Mouse (Mus musculus) MEL (cell line): ENCODE results near the gene March10. TPM values are rescaled to one million over a fixed set of nuclear protein-coding genes. Genes with fewer than 3 reads are reported as not detected.

Source experiments
- DNase-seq: peaks from one replicate; pipeline ENCODE4 v3.0.0; 2011; ENCODE audit warnings: low read depth, low spot score
- H3K27ac ChIP-seq: 2 replicates; pipeline ENCODE4 v1.5.1; 2012; ENCODE audit warnings: low read depth, mild to moderate bottlenecking, control low read depth, low read length, moderate library complexity; ENCODE audit not compliant: control insufficient read depth
- H3K27me3 ChIP-seq, 2 experiments: fragments of 150-350 bp in 1 of 2; sonication (generic) in 1 of 2; 2 replicates each; pipeline ENCODE4 v1.6.1; 2012; ENCODE audit warnings: low read length in 2 of 2, mild to moderate bottlenecking in 2 of 2, improper control_type of control experiment in 1 of 2, moderate library complexity in 1 of 2; ENCODE audit not compliant: insufficient read depth in 2 of 2, control insufficient read depth in 1 of 2
- H3K36me3 ChIP-seq, 2 experiments: 2 replicates each; pipeline ENCODE4 v1.6.1; 2012 to 2014; ENCODE audit warnings: low read length in 2 of 2, improper control_type of control experiment in 1 of 2, inconsistent platforms in 1 of 2, mild to moderate bottlenecking in 1 of 2; ENCODE audit not compliant: insufficient read depth in 2 of 2, control insufficient read depth in 1 of 2
- H3K4me1 ChIP-seq, 2 experiments: fragments of 150-350 bp in 1 of 2; sonication (generic) in 1 of 2; 2 replicates each; pipeline ENCODE4 v1.6.1; 2012; ENCODE audit warnings: low read length in 2 of 2, improper control_type of control experiment in 1 of 2, mild to moderate bottlenecking in 1 of 2; ENCODE audit not compliant: insufficient read depth in 2 of 2, control insufficient read depth in 1 of 2
- H3K4me3 ChIP-seq, 2 experiments: fragments of 150-350 bp in 1 of 2; sonication (generic) in 1 of 2; 2 replicates each; pipeline ENCODE4 v1.5.1; 2012; ENCODE audit warnings: low read depth in 2 of 2, low read length in 2 of 2, mild to moderate bottlenecking in 2 of 2, moderate library complexity in 2 of 2, control low read depth in 1 of 2, improper control_type of control experiment in 1 of 2; ENCODE audit not compliant: control insufficient read depth in 1 of 2, insufficient read depth in 1 of 2
- H3K79me2 ChIP-seq: 2 replicates; pipeline ENCODE4 v1.6.1; 2012; ENCODE audit warnings: mild to moderate bottlenecking, low read length, moderate library complexity; ENCODE audit not compliant: control insufficient read depth, poor library complexity, insufficient read depth
- H3K9ac ChIP-seq: 2 replicates; pipeline ENCODE4 v1.6.1; 2012; ENCODE audit warnings: low read depth, mild to moderate bottlenecking, control low read depth, low read length, moderate library complexity; ENCODE audit not compliant: control insufficient read depth, poor library complexity, severe bottlenecking
- H3K9me3 ChIP-seq: fragments of 150-350 bp; sonication (generic); replicated peaks from 2 replicates; pipeline ENCODE4 v1.6.1; 2012; ENCODE audit warnings: mild to moderate bottlenecking, low read length, improper control_type of control experiment, moderate library complexity; ENCODE audit not compliant: insufficient read depth
- CTCF ChIP-seq, 3 experiments: IDR thresholded peaks in 2 of 3; conservative IDR thresholded peaks in 1 of 3; 2 replicates each; pipeline ENCODE4 v1.5.1; 2011 to 2012; ENCODE audit warnings: low read length in 3 of 3, low read depth in 2 of 3, mild to moderate bottlenecking in 2 of 3, improper control_type of control experiment in 1 of 3, inconsistent platforms in 1 of 3, mixed read lengths in 1 of 3, moderate library complexity in 1 of 3; ENCODE audit not compliant: control insufficient read depth in 1 of 3, insufficient read depth in 1 of 3, poor library complexity in 1 of 3, severe bottlenecking in 1 of 3
- ELF1 ChIP-seq: IDR thresholded peaks from 2 replicates; pipeline ENCODE4 v1.6.1; 2014; ENCODE audit warnings: low read depth, mild to moderate bottlenecking, inconsistent platforms, low read length, improper control_type of control experiment, moderate library complexity
- ETS1 ChIP-seq: IDR thresholded peaks from 2 replicates; pipeline ENCODE4 v1.6.1; 2012; ENCODE audit warnings: low read depth, mild to moderate bottlenecking, inconsistent platforms, low read length, improper control_type of control experiment, moderate library complexity
- GABPA ChIP-seq: IDR thresholded peaks from 2 replicates; pipeline ENCODE4 v1.6.1; 2012; ENCODE audit warnings: low read depth, mild to moderate bottlenecking, inconsistent platforms, low read length, improper control_type of control experiment, moderate library complexity
- KAT2A ChIP-seq: conservative IDR thresholded peaks from 2 replicates; pipeline ENCODE4 v1.6.1; 2012; ENCODE audit warnings: low read depth, low read length, improper control_type of control experiment, inconsistent platforms
- MAX ChIP-seq: IDR thresholded peaks from 2 replicates; pipeline ENCODE4 v1.6.1; 2011; ENCODE audit warnings: low read length, improper control_type of control experiment
- MAZ ChIP-seq: IDR thresholded peaks from 2 replicates; pipeline ENCODE4 v1.6.1; 2012; ENCODE audit warnings: low read depth, mild to moderate bottlenecking, inconsistent platforms, low read length, improper control_type of control experiment
- MEF2A ChIP-seq: IDR thresholded peaks from 2 replicates; pipeline ENCODE4 v1.6.1; 2014; ENCODE audit warnings: low read depth, mild to moderate bottlenecking, inconsistent platforms, low read length, improper control_type of control experiment; ENCODE audit not compliant: poor library complexity, insufficient replicate concordance, severe bottlenecking; ENCODE audit errors: extremely low read depth
- MXI1 ChIP-seq: IDR thresholded peaks from 2 replicates; pipeline ENCODE4 v1.6.1; 2011; ENCODE audit warnings: mild to moderate bottlenecking, low read depth, low read length, improper control_type of control experiment
- MYC ChIP-seq: IDR thresholded peaks from 2 replicates; pipeline ENCODE4 v1.6.1; 2011; ENCODE audit warnings: low read depth, mild to moderate bottlenecking, low read length, improper control_type of control experiment, moderate library complexity
- NELFE ChIP-seq: IDR thresholded peaks from 2 replicates; pipeline ENCODE4 v1.6.1; 2011; ENCODE audit warnings: low read depth, low read length, improper control_type of control experiment
- NRF1 ChIP-seq: IDR thresholded peaks from 2 replicates; pipeline ENCODE4 v1.6.1; 2014; ENCODE audit warnings: low read depth, mild to moderate bottlenecking, inconsistent platforms, low read length, improper control_type of control experiment, moderate library complexity; ENCODE audit not compliant: poor library complexity, insufficient read depth, severe bottlenecking
- RCOR1 ChIP-seq: IDR thresholded peaks from 2 replicates; pipeline ENCODE4 v1.6.1; 2012; ENCODE audit warnings: low read depth, mild to moderate bottlenecking, inconsistent platforms, low read length, improper control_type of control experiment
- SMC3 ChIP-seq: IDR thresholded peaks from 2 replicates; pipeline ENCODE4 v1.6.1; 2011; ENCODE audit warnings: low read depth, low read length, improper control_type of control experiment
- TBP ChIP-seq: IDR thresholded peaks from 2 replicates; pipeline ENCODE4 v1.8.0; 2011; ENCODE audit warnings: low read depth, low read length, improper control_type of control experiment
- ZC3H11A ChIP-seq: IDR thresholded peaks from 2 replicates; pipeline ENCODE4 v1.6.1; 2012; ENCODE audit warnings: low read depth, mild to moderate bottlenecking, inconsistent platforms, low read length, improper control_type of control experiment
- ZMIZ1 ChIP-seq: IDR thresholded peaks from 2 replicates; pipeline ENCODE4 v1.6.1; 2012; ENCODE audit warnings: low read depth, mild to moderate bottlenecking, inconsistent platforms, low read length, improper control_type of control experiment, moderate library complexity
- ZNF384 ChIP-seq: IDR thresholded peaks from 2 replicates; pipeline ENCODE4 v1.6.1; 2012; ENCODE audit warnings: low read depth, mild to moderate bottlenecking, inconsistent platforms, low read length, improper control_type of control experiment
- polyA plus RNA-seq, 2 experiments: library from polyadenylated mRNA; stranded (reverse) in 1 of 2; unstranded in 1 of 2; fragments of >175 nt in 1 of 2; fragments of >200 nt in 1 of 2; gene quantifications; 2 replicates each; pipeline versions ENCODE4 v1.2.1 to v1.2.4; 2012; ENCODE audit warnings: low replicate concordance in 2 of 2, low read depth in 1 of 2; ENCODE audit not compliant: insufficient read length in 2 of 2, insufficient read depth in 1 of 2, missing spikeins in 1 of 2
- total RNA-seq: library from RNA; depleted of rRNA; stranded (reverse); fragments of 300-350 nt; gene quantifications from 2 replicates; pipeline ENCODE4 v1.2.3, GENCODE M21; 2012

March10 gene
- total and polyA plus RNA-seq, 3 experiments = not detected

DNA sequence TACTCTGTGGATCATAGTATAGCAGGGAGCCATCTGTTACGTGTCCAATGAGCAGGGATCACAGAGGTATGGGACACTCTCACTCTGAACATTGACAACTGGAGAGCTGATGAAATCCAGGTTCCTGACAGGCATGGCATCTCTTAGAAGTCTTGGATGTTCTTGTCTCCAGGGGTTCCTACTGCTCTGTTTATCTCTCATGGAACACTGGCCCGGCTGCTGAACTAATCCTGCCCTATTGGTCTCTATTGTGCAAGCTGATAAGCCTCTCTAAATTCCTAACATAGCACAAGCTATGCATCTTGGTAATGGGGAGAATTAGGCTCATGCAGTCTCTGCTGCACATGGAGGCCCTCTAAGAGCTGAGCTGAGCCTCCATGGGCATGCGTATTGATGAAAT is 48.5 kb upstream of the March10 start:
- Histone ChIP-seq H3K9me3 (no peaks in the 10 kb centered on the region), H3K79me2 (no peaks in the 10 kb centered on the region), H3K4me3 (no peak overlapping the region), H3K27ac (no peak overlapping the region), H3K27me3 (no peaks in the 10 kb centered on the region; a peak in 2 of 4 replicates), H3K36me3 (no peaks in the 10 kb centered on the region), H3K4me1 (no peaks in the 10 kb centered on the region), H3K9ac (no peak overlapping the region)
- TF ChIP-seq CTCF (IDR thresholded peaks at IDR 0.05 in 2 of 3, conservative IDR thresholded peaks at IDR 0.05 in 1 of 3; ENCODE audit: control insufficient read depth in 1 of 3, insufficient read depth in 1 of 3, low read depth in 2 of 3, low read length in 3 of 3, poor library complexity in 1 of 3, severe bottlenecking in 1 of 3) = no peak
- no peak for TF ChIP-seq MAZ
- no peak for TF ChIP-seq ETS1
- no peak for TF ChIP-seq KAT2A
- no peak for TF ChIP-seq MXI1
- no peak for TF ChIP-seq TBP
- TF ChIP-seq RCOR1 = no peak
- TF ChIP-seq ZMIZ1 = no peak
- TF ChIP-seq SMC3 = no peak
- TF ChIP-seq ZNF384 = no peak
- no peak for TF ChIP-seq NRF1
- TF ChIP-seq MEF2A = no peak
- TF ChIP-seq NELFE = no peak
- TF ChIP-seq GABPA = no peak
- no peak for TF ChIP-seq MYC
- TF ChIP-seq ELF1 = no peak
- TF ChIP-seq ZC3H11A = no peak
- no peak for DNase-seq

DNA sequence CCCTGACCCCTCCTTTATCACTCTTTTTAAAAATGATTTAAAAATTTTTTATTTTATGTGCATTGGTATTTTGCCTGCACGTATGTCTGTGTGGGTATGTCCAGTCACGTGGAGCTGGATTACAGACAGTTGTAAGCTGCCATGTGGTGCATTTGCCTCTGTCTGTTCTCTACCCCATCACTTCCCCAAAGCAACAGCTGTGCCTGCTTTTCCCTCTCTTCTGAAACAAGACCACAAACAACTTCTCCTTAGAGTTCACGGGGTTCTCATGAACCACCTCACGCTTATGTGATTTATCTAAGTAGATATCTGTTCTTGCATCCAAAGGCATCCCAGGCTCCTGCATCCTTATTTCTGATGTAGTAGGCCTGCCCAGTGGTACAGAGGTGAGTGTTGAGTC is 45.8 kb upstream of the March10 start:
- peaks cover 6 to 8% of the 10 kb centered on the region in 2 experiments for H3K27me3 ChIP-seq
- no peak overlapping the region for H3K27ac ChIP-seq
- no peaks in the 10 kb centered on the region for H3K79me2 ChIP-seq

More for the DNA sequence above, 45.8 kb upstream of the March10 start:
- Histone ChIP-seq H3K4me1 (no peaks in the 10 kb centered on the region), H3K9me3 (no peaks in the 10 kb centered on the region), H3K4me3 (no peak overlapping the region), H3K36me3 (no peaks in the 10 kb centered on the region), H3K9ac (no peak overlapping the region)
- TF ChIP-seq MAX (no peak), ZMIZ1 (no peak)
- DNase-seq = no peak
